Mouse (Mus musculus) neural tube, embryonic 14.5 days (tissue): ENCODE data around the gene Frmpd4. TPM values are rescaled to one million over a fixed set of nuclear protein-coding genes. Genes with fewer than 3 reads are reported as not detected.

ENCODE experiments used
- ATAC-seq: fragments of 200-750 bp; cut with Nextera tagmentation; 2 replicates; pipeline ENCODE4 v1.8.0; 2017; ENCODE audit warnings: low read depth, mild to moderate bottlenecking, moderate TSS enrichment, moderate library complexity
- H3K27ac ChIP-seq: fragments of 300-500 bp; sonication (generic); 2 replicates; pipeline ENCODE4 v1.5.1; 2014; ENCODE audit warnings: low read depth, mild to moderate bottlenecking, control low read depth, low read length, moderate library complexity, mixed read lengths
- H3K27me3 ChIP-seq: fragments of 300-500 bp; sonication (generic); 2 replicates; pipeline ENCODE4 v1.6.1; 2014; ENCODE audit warnings: low read length; ENCODE audit not compliant: control insufficient read depth, insufficient read depth
- H3K36me3 ChIP-seq: fragments of 300-500 bp; sonication (generic); 2 replicates; pipeline ENCODE4 v1.6.1; 2014; ENCODE audit warnings: low read length, mixed read lengths; ENCODE audit not compliant: control insufficient read depth, insufficient read depth
- H3K4me1 ChIP-seq: fragments of 300-500 bp; sonication (generic); 2 replicates; pipeline ENCODE4 v1.6.1; 2014; ENCODE audit warnings: low read length; ENCODE audit not compliant: control insufficient read depth, insufficient read depth
- H3K4me2 ChIP-seq: fragments of 300-500 bp; sonication (generic); 2 replicates; pipeline ENCODE4 v1.6.1; 2014; ENCODE audit warnings: mild to moderate bottlenecking, low read depth, low read length, control low read depth
- H3K4me3 ChIP-seq: fragments of 300-500 bp; sonication (generic); 2 replicates; pipeline ENCODE4 v1.5.1; 2014; ENCODE audit warnings: low read depth, low read length, control low read depth, mixed read lengths
- H3K9ac ChIP-seq: fragments of 300-500 bp; sonication (generic); replicated peaks from 2 replicates; pipeline ENCODE4 v1.6.1; 2014; ENCODE audit warnings: low read depth, mild to moderate bottlenecking, control low read depth, low read length, mixed read lengths
- H3K9me3 ChIP-seq: fragments of 300-500 bp; sonication (generic); 2 replicates; pipeline ENCODE4 v1.6.1; 2016; ENCODE audit warnings: low read length; ENCODE audit not compliant: control insufficient read depth
- WGBS: fragments of 180-500 bp; shearing (Covaris S2); extraction: QIAGEN DNeasy Blood & Tissue Kit; methylation state at CpG from one replicate; pipeline ENCODE4 v1.1.7; 2014; 5-methylcytosine and 5-hydroxymethylcytosine counted together
- polyA plus RNA-seq: library from polyadenylated mRNA; unstranded; fragments of >200 nt; fragmentation: Nextera tagmentation; extraction: Ambion mirVana; gene quantifications from 2 replicates; pipeline ENCODE4 v1.2.1, GENCODE M21; 2014

The Frmpd4 gene
- polyA plus RNA-seq, 1 experiment from 2014 or later: 1.6 TPM

- no peaks in the 10 kb centered on the region for H3K36me3 ChIP-seq
Observed at GRCm38 (mm10) chrX:168020574-168021145, 556.4 kb downstream of the Frmpd4 start.

GRCm38 (mm10) chrX:168017792-168018191 lies 559.2 kb downstream of the Frmpd4 start:
- WGBS: 76% methylated on average over 3 of the region's 3 CpGs
- Histone ChIP-seq H3K4me2 (no peak overlapping the region), H3K9ac (no peak overlapping the region), H3K4me1 (no peaks in the 10 kb centered on the region), H3K27ac (no peak overlapping the region), H3K9me3 (no peaks in the 10 kb centered on the region), H3K36me3 (no peaks in the 10 kb centered on the region), H3K27me3 (no peaks in the 10 kb centered on the region), H3K4me3 (no peak overlapping the region)
- no peak for ATAC-seq

More at GRCm38 (mm10) chrX:168020574-168021145, 556.4 kb downstream of the Frmpd4 start:
- Histone ChIP-seq H3K9me3 (no peaks in the 10 kb centered on the region), H3K27ac (no peak overlapping the region), H3K4me1 (no peaks in the 10 kb centered on the region), H3K4me2 (no peak overlapping the region), H3K27me3 (no peaks in the 10 kb centered on the region), H3K9ac (no peak overlapping the region), H3K4me3 (no peak overlapping the region)
- no peak for ATAC-seq
- WGBS: 77% methylated on average over 4 of the region's 4 CpGs

- Histone ChIP-seq H3K27ac (no peak overlapping the region), H3K36me3 (no peaks in the 10 kb centered on the region), H3K4me2 (no peak overlapping the region), H3K4me1 (no peaks in the 10 kb centered on the region), H3K4me3 (no peak overlapping the region), H3K27me3 (no peaks in the 10 kb centered on the region), H3K9ac (no peak overlapping the region), H3K9me3 (no peaks in the 10 kb centered on the region)
- no peak for ATAC-seq
Observed at GRCm38 (mm10) chrX:167984835-167985234, 592.2 kb downstream of the Frmpd4 start.

GRCm38 (mm10) chrX:167951207-167951606 lies 625.8 kb downstream of the Frmpd4 start:
- 79% methylated on average over 2 of the region's 2 CpGs for WGBS
- Histone ChIP-seq H3K27me3 (no peaks in the 10 kb centered on the region), H3K4me2 (no peak overlapping the region), H3K4me3 (no peak overlapping the region), H3K27ac (no peak overlapping the region), H3K4me1 (no peaks in the 10 kb centered on the region), H3K9ac (no peak overlapping the region), H3K9me3 (no peaks in the 10 kb centered on the region), H3K36me3 (no peaks in the 10 kb centered on the region)
- ATAC-seq: no peak

GRCm38 (mm10) chrX:167909483-167909882 lies 667.5 kb downstream of the Frmpd4 start:
- no peaks in the 10 kb centered on the region for H3K9me3 ChIP-seq
- no peak overlapping the region for H3K9ac ChIP-seq
- H3K4me2 ChIP-seq: no peak overlapping the region
- no peak for ATAC-seq
- H3K36me3 ChIP-seq: no peaks in the 10 kb centered on the region
- no peak overlapping the region for H3K4me3 ChIP-seq
- no peaks in the 10 kb centered on the region for H3K27me3 ChIP-seq
- H3K4me1 ChIP-seq: no peaks in the 10 kb centered on the region
- no peak overlapping the region for H3K27ac ChIP-seq

GRCm38 (mm10) chrX:167901046-167901445 lies 676.0 kb downstream of the Frmpd4 start:
- WGBS: 80% methylated on average over 3 of the region's 3 CpGs
- H3K27me3 ChIP-seq: no peaks in the 10 kb centered on the region
- no peak overlapping the region for H3K4me3 ChIP-seq
- H3K4me1 ChIP-seq: no peaks in the 10 kb centered on the region
- H3K9me3 ChIP-seq: no peaks in the 10 kb centered on the region
- H3K9ac ChIP-seq: no peak overlapping the region
- H3K4me2 ChIP-seq: no peak overlapping the region
- H3K36me3 ChIP-seq: no peaks in the 10 kb centered on the region
- no peak for ATAC-seq
- H3K27ac ChIP-seq: no peak overlapping the region

- 61% methylated on average over 5 of the region's 5 CpGs for WGBS
Observed at GRCm38 (mm10) chrX:167854821-167855220, 722.2 kb downstream of the Frmpd4 start.

GRCm38 (mm10) chrX:167832543-167832942 lies 744.5 kb downstream of the Frmpd4 start:
- H3K4me2 ChIP-seq: no peak overlapping the region
- WGBS: 52% methylated on average over 2 of the region's 2 CpGs

More at GRCm38 (mm10) chrX:167854821-167855220, 722.2 kb downstream of the Frmpd4 start:
- H3K9ac ChIP-seq: no peak overlapping the region
- H3K27ac ChIP-seq: no peak overlapping the region
- no peaks in the 10 kb centered on the region for H3K27me3 ChIP-seq
- no peaks in the 10 kb centered on the region for H3K4me1 ChIP-seq
- no peaks in the 10 kb centered on the region for H3K9me3 ChIP-seq
- no peak overlapping the region for H3K4me3 ChIP-seq
- no peaks in the 10 kb centered on the region for H3K36me3 ChIP-seq
- no peak overlapping the region for H3K4me2 ChIP-seq
- ATAC-seq: no peak

GRCm38 (mm10) chrX:167828456-167828855 lies 748.6 kb downstream of the Frmpd4 start:
- no peaks in the 10 kb centered on the region for H3K4me1 ChIP-seq
- no peak overlapping the region for H3K27ac ChIP-seq
- H3K36me3 ChIP-seq: no peaks in the 10 kb centered on the region
- no peaks in the 10 kb centered on the region for H3K9me3 ChIP-seq
- no peak overlapping the region for H3K4me3 ChIP-seq
- no peak overlapping the region for H3K9ac ChIP-seq
- H3K4me2 ChIP-seq: no peak overlapping the region
- ATAC-seq: no peak
- H3K27me3 ChIP-seq: no peaks in the 10 kb centered on the region

More at GRCm38 (mm10) chrX:167832543-167832942, 744.5 kb downstream of the Frmpd4 start:
- no peaks in the 10 kb centered on the region for H3K36me3 ChIP-seq
- H3K27me3 ChIP-seq: no peaks in the 10 kb centered on the region
- H3K4me1 ChIP-seq: no peaks in the 10 kb centered on the region
- H3K27ac ChIP-seq: no peak overlapping the region
- no peaks in the 10 kb centered on the region for H3K9me3 ChIP-seq
- H3K9ac ChIP-seq: no peak overlapping the region
- no peak overlapping the region for H3K4me3 ChIP-seq
- no peak for ATAC-seq
